Mouse (Mus musculus) neural tube, embryonic 13.5 days (tissue): ENCODE measurements around the gene Hecw1. TPM values are rescaled to one million over a fixed set of nuclear protein-coding genes. Genes with fewer than 3 reads are reported as not detected.
A peak's percentile ranks its signal among the peaks of the same experiment; 100 is the strongest.

Experiments
- ATAC-seq: fragments of 200-750 bp; cut with Nextera tagmentation; 2 replicates; pipeline ENCODE4 v1.8.0; 2017; ENCODE audit warnings: low read depth, mild to moderate bottlenecking, moderate TSS enrichment, moderate library complexity
- H3K27ac ChIP-seq: fragments of 300-500 bp; sonication (generic); replicated peaks from 2 replicates; pipeline ENCODE4 v1.5.1; 2015; ENCODE audit warnings: moderate library complexity, mild to moderate bottlenecking, inconsistent platforms
- H3K27me3 ChIP-seq: fragments of 300-500 bp; sonication (generic); 2 replicates; pipeline ENCODE4 v1.6.1; 2015; ENCODE audit warnings: mild to moderate bottlenecking, inconsistent platforms
- H3K36me3 ChIP-seq: fragments of 300-500 bp; sonication (generic); 2 replicates; pipeline ENCODE4 v1.6.1; 2015; ENCODE audit warnings: mild to moderate bottlenecking, inconsistent platforms
- H3K4me1 ChIP-seq: fragments of 300-500 bp; sonication (generic); replicated peaks from 2 replicates; pipeline ENCODE4 v1.6.1; 2015; ENCODE audit warnings: inconsistent platforms
- H3K4me2 ChIP-seq: fragments of 300-500 bp; sonication (generic); 2 replicates; pipeline ENCODE4 v1.6.1; 2015; ENCODE audit warnings: inconsistent platforms, mild to moderate bottlenecking, moderate library complexity
- H3K4me3 ChIP-seq: fragments of 300-500 bp; sonication (generic); 2 replicates; pipeline ENCODE4 v1.5.1; 2015; ENCODE audit warnings: mild to moderate bottlenecking, inconsistent platforms
- H3K9ac ChIP-seq: fragments of 300-500 bp; sonication (generic); 2 replicates; pipeline ENCODE4 v1.6.1; 2015; ENCODE audit warnings: moderate library complexity, mild to moderate bottlenecking, inconsistent platforms
- H3K9me3 ChIP-seq: fragments of 300-500 bp; sonication (generic); 2 replicates; pipeline ENCODE4 v1.6.1; 2016; ENCODE audit warnings: inconsistent platforms
- WGBS: fragments of 180-500 bp; shearing (Covaris S2); methylation state at CpG from one replicate; pipeline ENCODE4 v1.1.7; 2015; 5-methylcytosine and 5-hydroxymethylcytosine counted together
- polyA plus RNA-seq: library from polyadenylated mRNA; unstranded; fragments of >200 nt; fragmentation: Nextera tagmentation; extraction: Ambion mirVana; gene quantifications from 2 replicates; pipeline ENCODE4 v1.2.1, GENCODE M21; 2015

The Hecw1 gene
- polyA plus RNA-seq, 1 experiment from 2014 or later: 34.8 TPM

DNA sequence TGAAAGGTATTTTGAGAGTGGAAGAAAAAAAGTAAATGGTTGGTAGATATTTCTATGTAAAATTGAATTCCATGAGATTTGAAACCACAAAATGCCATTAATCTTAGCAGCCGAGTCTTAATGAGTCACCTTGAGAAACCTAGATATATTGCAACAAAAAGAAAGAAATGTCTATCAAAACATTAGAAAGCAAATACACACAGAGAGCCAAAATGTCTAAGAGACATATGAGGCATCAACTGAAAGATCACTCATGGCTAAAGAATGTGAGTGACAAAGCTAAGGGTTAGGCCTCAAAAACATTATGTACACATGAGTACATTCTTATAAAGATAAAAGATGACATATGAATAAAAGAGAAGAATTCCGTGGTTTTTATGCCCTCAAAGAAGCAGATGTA is 26.1 kb downstream of the Hecw1 start:
- H3K27me3 ChIP-seq: no peaks in the 10 kb centered on the region
- H3K36me3 ChIP-seq: no peaks in the 10 kb centered on the region
- H3K4me2 ChIP-seq: no peak overlapping the region
- H3K4me3 ChIP-seq: no peak overlapping the region
- ATAC-seq: no peak
- WGBS: 74% methylated on average over 2 of the region's 2 CpGs
- H3K4me1 ChIP-seq: no peaks in the 10 kb centered on the region
- H3K9ac ChIP-seq: no peak overlapping the region
- H3K9me3 ChIP-seq: no peaks in the 10 kb centered on the region
- H3K27ac ChIP-seq: no peak overlapping the region

DNA sequence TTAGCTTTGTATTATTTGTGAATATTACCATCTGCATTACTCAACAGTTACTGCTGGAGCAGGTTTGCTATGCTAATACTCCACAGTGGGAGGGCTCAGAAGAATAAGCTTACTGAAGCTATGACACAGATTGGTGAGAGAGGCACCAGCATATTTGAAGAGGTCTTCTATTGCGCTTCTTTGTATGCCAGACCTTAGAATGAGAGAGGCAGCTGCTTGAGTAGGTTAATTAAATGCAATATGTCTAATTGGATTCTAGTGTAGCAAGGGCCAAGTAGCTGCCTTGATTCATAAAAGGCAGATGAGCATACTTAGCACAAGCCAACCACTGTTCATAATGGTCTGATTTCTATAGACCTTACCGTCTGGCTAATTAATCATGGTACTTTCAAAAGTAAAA is 35.2 kb downstream of the Hecw1 start:
- Histone ChIP-seq H3K4me1 (no peaks in the 10 kb centered on the region), H3K9ac (no peak overlapping the region), H3K36me3 (0 out of 2 replicates have a peak, but pooled peaks cover 5% of the 10 kb centered on the region), H3K27me3 (no peaks in the 10 kb centered on the region), H3K27ac (no peak overlapping the region), H3K9me3 (no peaks in the 10 kb centered on the region), H3K4me3 (no peak overlapping the region), H3K4me2 (no peak overlapping the region)
- WGBS: 68% methylated on average over 2 of the region's 2 CpGs
- ATAC-seq: peak; percentile 67; the same call in 1 of the 2 replicates

DNA sequence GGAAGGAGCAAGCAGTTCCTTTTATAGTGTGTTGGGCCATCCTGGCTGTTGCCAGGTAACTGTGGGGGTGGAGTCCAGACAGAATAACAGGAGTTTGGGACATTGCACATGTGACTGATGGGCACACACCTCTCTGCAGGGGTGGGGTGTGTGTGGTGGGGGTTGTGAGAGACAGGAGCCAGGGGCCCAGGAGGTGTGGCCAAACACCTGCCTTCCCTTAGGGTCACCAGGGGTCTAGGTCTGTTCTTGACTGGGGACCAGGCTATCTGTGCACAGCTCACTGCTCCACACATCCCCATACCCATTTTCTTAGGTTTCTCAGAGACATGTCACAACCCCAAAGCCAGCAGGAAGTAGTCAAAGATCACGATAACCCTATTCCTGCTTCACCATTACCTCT is 51.9 kb downstream of the Hecw1 start:
- H3K36me3 ChIP-seq: no peaks in the 10 kb centered on the region
- H3K4me2 ChIP-seq: no peak overlapping the region
- ATAC-seq: peak; percentile 47; the same call in 1 of the 2 replicates
- WGBS: 69% methylated on average over 1 of the region's 1 CpGs
- H3K27me3 ChIP-seq: no peaks in the 10 kb centered on the region
- no peak overlapping the region for H3K9ac ChIP-seq
- H3K4me3 ChIP-seq: no peak overlapping the region
- no peaks in the 10 kb centered on the region for H3K9me3 ChIP-seq
- H3K27ac ChIP-seq: no peak overlapping the region
- H3K4me1 ChIP-seq: no peaks in the 10 kb centered on the region

DNA sequence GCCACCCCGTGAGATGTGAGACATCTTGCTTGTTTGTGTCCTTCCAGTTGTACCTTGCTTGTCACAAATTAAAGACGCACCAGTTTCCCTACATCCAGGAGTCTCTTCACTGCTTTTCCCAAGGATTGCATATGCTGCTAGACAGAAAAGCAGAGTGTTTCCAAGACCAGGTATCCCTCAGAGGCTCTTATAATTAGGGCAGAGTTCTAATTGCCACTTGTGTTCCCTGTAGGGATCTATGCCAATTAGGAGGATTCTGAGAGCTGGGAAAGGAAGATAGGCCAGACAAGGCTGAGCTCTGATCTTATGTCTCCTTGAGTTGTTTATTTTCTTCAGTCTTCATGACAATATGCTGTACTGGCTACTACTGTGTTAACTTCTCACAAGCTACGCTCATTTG is 55.5 kb downstream of the Hecw1 start:
- no peak overlapping the region for H3K4me2 ChIP-seq
- no peak for ATAC-seq
- H3K27ac ChIP-seq: no peak overlapping the region; the same call in 1 of the 2 replicates
- H3K27me3 ChIP-seq: no peaks in the 10 kb centered on the region
- no peaks in the 10 kb centered on the region for H3K36me3 ChIP-seq
- H3K4me1 ChIP-seq: no peaks in the 10 kb centered on the region
- no peaks in the 10 kb centered on the region for H3K9me3 ChIP-seq
- WGBS: 86% methylated on average over 3 of the region's 3 CpGs
- no peak overlapping the region for H3K4me3 ChIP-seq
- no peak overlapping the region for H3K9ac ChIP-seq

DNA sequence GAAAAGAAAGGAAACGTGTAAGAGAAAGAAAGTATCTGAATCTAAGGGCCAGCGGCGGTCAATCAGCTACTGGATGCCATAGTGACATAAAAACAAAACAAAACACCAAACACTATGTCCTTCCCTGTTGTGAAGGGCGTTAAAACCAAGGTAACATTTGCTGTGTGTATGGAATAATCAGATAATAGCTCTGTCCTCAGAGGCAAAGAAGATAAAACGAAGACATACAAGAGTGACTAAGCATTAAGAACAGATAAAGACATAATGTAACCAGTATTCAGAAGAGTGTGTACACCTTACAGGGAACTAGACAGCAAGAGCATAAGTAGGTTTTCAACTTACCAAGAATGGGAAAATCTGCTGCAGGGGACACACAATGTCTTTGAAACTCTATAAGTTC is 62.0 kb downstream of the Hecw1 start:
- H3K4me3 ChIP-seq: no peak overlapping the region
- H3K27ac ChIP-seq: no peak overlapping the region
- H3K4me1 ChIP-seq: no peaks in the 10 kb centered on the region
- no peaks in the 10 kb centered on the region for H3K36me3 ChIP-seq
- no peak overlapping the region for H3K9ac ChIP-seq
- no peaks in the 10 kb centered on the region for H3K9me3 ChIP-seq
- no peak overlapping the region for H3K4me2 ChIP-seq
- no peak for ATAC-seq
- no peaks in the 10 kb centered on the region for H3K27me3 ChIP-seq
- WGBS: 83% methylated on average over 5 of the region's 5 CpGs

DNA sequence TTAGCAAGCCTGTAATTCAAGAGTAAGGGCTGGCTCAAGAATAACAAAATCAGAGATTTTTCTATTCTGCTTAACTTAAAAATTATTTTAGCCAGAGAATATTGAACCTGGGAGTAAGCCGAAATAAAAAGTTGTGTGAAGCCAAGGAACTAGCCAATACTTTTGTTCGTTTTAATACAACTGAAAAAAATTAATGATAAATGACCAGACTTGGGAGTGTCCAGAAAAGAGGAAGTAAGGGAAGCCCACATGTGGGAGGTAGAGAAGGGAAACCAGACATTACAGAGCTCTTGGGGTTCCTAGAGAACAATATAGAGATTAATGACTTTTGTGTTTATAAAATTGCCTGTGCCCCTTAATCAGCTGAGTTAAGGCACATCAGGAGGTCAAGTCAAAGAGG is 66.0 kb downstream of the Hecw1 start:
- H3K4me1 ChIP-seq: no peaks in the 10 kb centered on the region
- 88% methylated on average over 2 of the region's 2 CpGs for WGBS
- no peak overlapping the region for H3K27ac ChIP-seq
- peaks cover 8% of the 10 kb centered on the region; the same call in 1 of the 2 replicates for H3K36me3 ChIP-seq
- H3K9me3 ChIP-seq: no peaks in the 10 kb centered on the region
- no peak for ATAC-seq
- no peak overlapping the region for H3K9ac ChIP-seq
- no peak overlapping the region for H3K4me2 ChIP-seq
- no peaks in the 10 kb centered on the region for H3K27me3 ChIP-seq
- no peak overlapping the region for H3K4me3 ChIP-seq

DNA sequence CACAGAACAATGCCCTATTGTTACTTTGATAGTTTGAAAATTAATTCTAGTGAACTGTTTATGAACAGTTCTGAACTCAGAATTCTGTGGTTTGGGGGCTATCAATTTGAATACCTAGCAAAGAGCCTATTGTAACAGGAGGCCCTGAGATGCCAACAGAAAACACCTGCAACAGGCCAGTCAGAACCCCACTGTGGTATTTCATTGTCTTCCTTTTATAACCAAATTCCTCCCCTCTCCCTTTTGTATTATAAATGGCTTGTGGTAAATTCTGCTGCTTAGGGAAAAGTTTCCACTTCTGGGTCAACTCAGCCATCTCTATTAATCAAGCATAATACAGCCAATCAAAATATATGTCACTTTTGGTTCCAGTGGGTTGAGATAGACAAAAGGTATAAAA is 83.5 kb downstream of the Hecw1 start:
- no peaks in the 10 kb centered on the region for H3K4me1 ChIP-seq
- no peak for ATAC-seq
- H3K4me2 ChIP-seq: no peak overlapping the region
- H3K27ac ChIP-seq: no peak overlapping the region
- H3K36me3 ChIP-seq: no peaks in the 10 kb centered on the region
- H3K27me3 ChIP-seq: no peaks in the 10 kb centered on the region
- H3K9me3 ChIP-seq: no peaks in the 10 kb centered on the region
- no peak overlapping the region for H3K4me3 ChIP-seq
- H3K9ac ChIP-seq: no peak overlapping the region

DNA sequence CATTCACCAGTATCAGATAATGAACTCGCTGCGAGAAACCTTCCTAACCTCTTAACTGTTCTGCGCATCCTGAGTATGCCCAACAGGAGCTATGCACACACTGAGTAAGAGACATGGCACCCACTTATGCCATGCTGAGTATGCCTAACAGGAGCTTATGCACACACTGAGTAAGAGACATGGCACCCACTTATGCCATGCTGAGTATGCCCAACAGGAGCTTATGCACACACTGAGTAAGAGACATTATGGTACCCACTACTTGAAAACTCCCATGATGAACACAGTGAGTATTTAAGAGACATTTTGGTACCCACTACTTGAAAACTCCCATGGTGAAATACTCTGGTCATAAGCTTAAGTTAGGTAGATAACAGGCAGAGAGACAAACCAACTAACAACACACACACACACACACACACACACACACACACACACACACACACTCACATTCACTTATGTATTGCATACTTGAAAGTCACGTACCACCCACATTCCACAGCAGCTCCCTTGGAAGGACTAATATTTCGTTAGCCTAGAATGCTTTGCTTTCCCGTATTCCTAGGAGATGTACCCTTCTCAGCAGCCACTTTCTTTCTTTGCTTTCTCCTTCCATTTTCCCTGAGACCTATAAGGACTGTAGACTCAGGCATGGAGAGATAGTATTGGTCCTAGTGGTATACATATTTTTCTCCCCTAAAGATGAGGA is 94.0 kb downstream of the Hecw1 start:
- Histone ChIP-seq H3K4me1 (no peaks in the 10 kb centered on the region), H3K4me3 (no peak overlapping the region), H3K4me2 (no peak overlapping the region), H3K36me3 (0 out of 2 replicates have a peak, but pooled peaks cover 4% of the 10 kb centered on the region), H3K27ac (no peak overlapping the region), H3K9ac (no peak overlapping the region), H3K27me3 (no peaks in the 10 kb centered on the region), H3K9me3 (no peaks in the 10 kb centered on the region)
- 96% methylated on average over 6 of the region's 6 CpGs for WGBS
- no peak for ATAC-seq

DNA sequence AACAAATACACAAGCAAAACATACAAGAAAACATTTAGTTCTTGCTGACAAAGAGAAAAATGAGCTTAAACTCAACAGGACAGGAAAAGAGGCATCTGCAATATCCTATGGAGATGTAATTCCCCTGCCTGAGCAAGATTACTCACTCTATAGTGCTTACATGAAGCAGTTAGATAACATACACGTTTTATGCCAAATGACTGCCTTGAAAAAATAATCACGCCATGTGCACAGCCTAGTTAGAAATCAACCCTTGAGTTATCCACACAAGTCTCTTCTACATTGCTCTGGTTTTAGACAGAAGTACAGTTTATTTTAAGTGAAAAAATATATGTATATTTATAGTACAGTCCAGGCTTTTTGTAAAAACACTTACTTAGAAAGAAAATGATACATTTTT is 98.2 kb downstream of the Hecw1 start:
- Histone ChIP-seq H3K4me3 (no peak overlapping the region), H3K4me2 (no peak overlapping the region), H3K27me3 (no peaks in the 10 kb centered on the region), H3K9me3 (no peaks in the 10 kb centered on the region), H3K9ac (no peak overlapping the region), H3K27ac (no peak overlapping the region), H3K36me3 (no peaks in the 10 kb centered on the region), H3K4me1 (no peaks in the 10 kb centered on the region)
- ATAC-seq: no peak
- WGBS: 81% methylated on average over 2 of the region's 2 CpGs

DNA sequence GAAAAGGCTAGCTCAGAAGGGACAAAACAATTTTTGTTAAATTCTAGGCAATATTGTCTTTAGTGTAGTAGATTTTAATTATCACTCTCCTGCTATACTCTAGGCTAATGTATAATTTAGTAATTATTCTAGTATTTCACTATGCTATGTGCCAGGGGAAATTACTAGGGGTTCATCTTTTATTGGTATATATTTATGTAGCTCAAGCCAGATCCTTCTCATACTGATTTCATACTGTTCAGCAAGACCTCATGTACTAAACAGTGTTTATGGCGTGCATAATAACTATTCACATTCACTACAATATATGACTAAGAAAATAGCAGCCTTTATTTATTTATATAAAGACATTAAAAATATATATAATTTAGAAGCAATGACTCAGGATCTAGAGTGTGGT is 109.6 kb downstream of the Hecw1 start:
- Histone ChIP-seq H3K4me1 (no peaks in the 10 kb centered on the region), H3K4me2 (no peak overlapping the region), H3K27me3 (no peaks in the 10 kb centered on the region), H3K4me3 (no peak overlapping the region), H3K27ac (no peak overlapping the region), H3K9me3 (no peaks in the 10 kb centered on the region), H3K36me3 (no peaks in the 10 kb centered on the region), H3K9ac (no peak overlapping the region)
- no peak for ATAC-seq
- WGBS: 86% methylated on average over 1 of the region's 1 CpGs

DNA sequence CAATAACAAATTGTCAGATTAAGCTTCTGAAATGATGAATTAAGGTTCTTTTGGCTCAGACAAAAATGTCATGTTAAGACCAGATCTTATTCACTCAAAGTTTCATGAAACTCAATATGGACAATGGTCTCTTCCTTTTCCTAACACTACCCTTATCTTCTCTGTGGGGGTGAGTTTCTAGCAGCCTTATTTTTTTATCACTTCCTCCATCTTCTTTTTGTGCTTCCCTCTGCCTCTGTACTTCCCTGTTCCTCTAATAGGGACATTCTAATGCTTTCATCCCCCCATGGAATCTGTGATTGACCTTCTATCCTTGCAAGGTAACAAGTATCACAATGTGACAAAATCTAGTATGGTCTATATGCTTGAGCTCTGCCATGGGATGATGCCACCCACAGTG is 148.6 kb downstream of the Hecw1 start:
- Histone ChIP-seq H3K4me3 (no peak overlapping the region), H3K4me1 (no peaks in the 10 kb centered on the region), H3K27me3 (no peaks in the 10 kb centered on the region), H3K9ac (no peak overlapping the region), H3K27ac (no peak overlapping the region), H3K9me3 (no peaks in the 10 kb centered on the region), H3K4me2 (no peak overlapping the region), H3K36me3 (peaks cover 13% of the 10 kb centered on the region)
- ATAC-seq: no peak

GRCm38 (mm10) chr13:14365546-14365945 is 157.5 kb downstream of the Hecw1 start:
- H3K4me1 ChIP-seq: no peaks in the 10 kb centered on the region
- WGBS: 92% methylated on average over 3 of the region's 3 CpGs
- peaks cover 25% of the 10 kb centered on the region for H3K36me3 ChIP-seq
- H3K27me3 ChIP-seq: no peaks in the 10 kb centered on the region
- no peak overlapping the region for H3K4me3 ChIP-seq
- H3K27ac ChIP-seq: no peak overlapping the region
- H3K4me2 ChIP-seq: no peak overlapping the region
- no peaks in the 10 kb centered on the region for H3K9me3 ChIP-seq
- H3K9ac ChIP-seq: no peak overlapping the region
- no peak for ATAC-seq

- Histone ChIP-seq H3K4me1 (no peaks in the 10 kb centered on the region), H3K4me2 (no peak overlapping the region), H3K36me3 (peaks cover 8% of the 10 kb centered on the region; the same call in 1 of the 2 replicates), H3K9ac (no peak overlapping the region), H3K4me3 (no peak overlapping the region), H3K9me3 (no peaks in the 10 kb centered on the region), H3K27ac (no peak overlapping the region), H3K27me3 (no peaks in the 10 kb centered on the region)
- ATAC-seq: no peak
- 96% methylated on average over 1 of the region's 1 CpGs for WGBS
Observed at GRCm38 (mm10) chr13:14327252-14327651, 195.8 kb downstream of the Hecw1 start.
